Mouse (Mus musculus) erythroid progenitor cell, adult 5-6 weeks (primary cell): ENCODE results near the gene Gm21541. TPM values are rescaled to one million over a fixed set of nuclear protein-coding genes. Genes with fewer than 3 reads are reported as not detected.
"Not testable (repeated sequence)": the region's sequence is repeated elsewhere in the genome, so short reads cannot be mapped to it uniquely, and the experiment has no call there.

Experiments
- ATAC-seq: replicated peaks from 2 replicates; pipeline ENCODE4 v1.8.0; 2016; ENCODE audit warnings: moderate number of reproducible peaks, mild to moderate bottlenecking, moderate TSS enrichment, inconsistent platforms; ENCODE audit not compliant: poor library complexity, low FRiP score, severe bottlenecking
- total RNA-seq, 2 experiments: library from RNA; stranded (forward) in 1 of 2; stranded (reverse) in 1 of 2; fragments of 150-400 nt in 1 of 2; fragments of 186-747, 209-891 nt in 1 of 2; gene quantifications; 2 replicates each; pipeline versions ENCODE4 v1.2.3 to v1.2.4; 2015 to 2017; ENCODE audit warnings: low replicate concordance in 2 of 2

Gene Gm21541
- total RNA-seq (2015; ENCODE audit: low replicate concordance), result not detected in 2 replicates
- total RNA-seq (2017; ENCODE audit: low replicate concordance), result not detected in 2 replicates

GRCm38 (mm10) chr4:41903310-41903709 lies at the start of gene Gm21541:
Gm21541 (plus strand) TSS chr4:41903610.
- ATAC-seq, result not testable (repeated sequence)

GRCm38 (mm10) chr4:41941272-41941671 lies 37.9 kb downstream of the Gm21541 start, which contains the start of gene Gm20878:
Gm20878 (plus strand) TSS chr4:41941572.
- not testable (repeated sequence) for ATAC-seq

Other genes starting within 250 kb of the Gm21541 start
- gene Cntfr, start 206.5 kb upstream of the Gm21541 start, total RNA-seq (2015; ENCODE audit: low replicate concordance), result not detected in 2 replicates
- gene Cntfr, start 206.5 kb upstream of the Gm21541 start, total RNA-seq (2017; ENCODE audit: low replicate concordance), result not detected in 2 replicates
- 6.5 and 28.5 TPM in 2 replicates for gene Il11ra1, start 203.6 kb upstream of the Gm21541 start, total RNA-seq (2015; ENCODE audit: low replicate concordance)
- 7.2 TPM in 1 of 2 replicates, not detected in the other for gene Il11ra1, start 203.6 kb upstream of the Gm21541 start, total RNA-seq (2017; ENCODE audit: low replicate concordance)
- 2.9 and 9.7 TPM in 2 replicates for gene Rpp25l, start 190.1 kb upstream of the Gm21541 start, total RNA-seq (2015; ENCODE audit: low replicate concordance)
- gene Rpp25l, start 190.1 kb upstream of the Gm21541 start, total RNA-seq (2017; ENCODE audit: low replicate concordance), result 5.0 and 22.6 TPM in 2 replicates
- gene Dctn3, start 180.4 kb upstream of the Gm21541 start, total RNA-seq (2015; ENCODE audit: low replicate concordance), result 16.8 and 51.2 TPM in 2 replicates
- 18.4 and 33.0 TPM in 2 replicates for gene Dctn3, start 180.4 kb upstream of the Gm21541 start, total RNA-seq (2017; ENCODE audit: low replicate concordance)
- gene Arid3c, start 172.5 kb upstream of the Gm21541 start, total RNA-seq (2015; ENCODE audit: low replicate concordance), result not detected in 2 replicates
- not detected in 2 replicates for gene Arid3c, start 172.5 kb upstream of the Gm21541 start, total RNA-seq (2017; ENCODE audit: low replicate concordance)
- gene Galt, start 148.4 kb upstream of the Gm21541 start, total RNA-seq (2015; ENCODE audit: low replicate concordance), result 18.9 TPM in 1 of 2 replicates, not detected in the other
- gene Galt, start 148.4 kb upstream of the Gm21541 start, total RNA-seq (2017; ENCODE audit: low replicate concordance), result 1.3 and 3.9 TPM in 2 replicates
- 3.8 and 14.4 TPM in 2 replicates for gene Sigmar1, start 147.5 kb upstream of the Gm21541 start, total RNA-seq (2015; ENCODE audit: low replicate concordance)
- 4.2 and 7.3 TPM in 2 replicates for gene Sigmar1, start 147.5 kb upstream of the Gm21541 start, total RNA-seq (2017; ENCODE audit: low replicate concordance)
- gene Ccl27a, start 129.4 kb upstream of the Gm21541 start, total RNA-seq (2015; ENCODE audit: low replicate concordance), result 10.8 TPM in 1 of 2 replicates, not detected in the other
- gene Ccl27a, start 129.4 kb upstream of the Gm21541 start, total RNA-seq (2017; ENCODE audit: low replicate concordance), result 8.7 TPM in 1 of 2 replicates, not detected in the other
- not detected in 2 replicates for gene Gm20878, start 38.0 kb downstream of the Gm21541 start, total RNA-seq (2015; ENCODE audit: low replicate concordance)
- gene Gm20878, start 38.0 kb downstream of the Gm21541 start, total RNA-seq (2017; ENCODE audit: low replicate concordance), result 0.77 TPM in 1 of 2 replicates, not detected in the other
- 0.72 TPM in 1 of 2 replicates, not detected in the other for gene Fam205a4, start 62.4 kb downstream of the Gm21541 start, total RNA-seq (2015; ENCODE audit: low replicate concordance)
- not detected in 2 replicates for gene Fam205a4, start 62.4 kb downstream of the Gm21541 start, total RNA-seq (2017; ENCODE audit: low replicate concordance)
- not detected in 2 replicates for gene Gm21093, start 131.1 kb downstream of the Gm21541 start, total RNA-seq (2015; ENCODE audit: low replicate concordance)
- gene Gm21093, start 131.1 kb downstream of the Gm21541 start, total RNA-seq (2017; ENCODE audit: low replicate concordance), result not detected in 2 replicates
- not detected in 2 replicates for gene Gm3893, start 187.6 kb downstream of the Gm21541 start, total RNA-seq (2015; ENCODE audit: low replicate concordance)
- gene Gm3893, start 187.6 kb downstream of the Gm21541 start, total RNA-seq (2017; ENCODE audit: low replicate concordance), result not detected in 2 replicates
- gene Gm13304, start 211.2 kb downstream of the Gm21541 start, total RNA-seq (2015; ENCODE audit: low replicate concordance), result not detected in 2 replicates
- gene Gm13304, start 211.2 kb downstream of the Gm21541 start, total RNA-seq (2017; ENCODE audit: low replicate concordance), result not detected in 2 replicates
- not detected in 2 replicates for gene Gm13306, start 249.8 kb downstream of the Gm21541 start, total RNA-seq (2015; ENCODE audit: low replicate concordance)
- gene Gm13306, start 249.8 kb downstream of the Gm21541 start, total RNA-seq (2017; ENCODE audit: low replicate concordance), result not detected in 2 replicates